Mouse (Mus musculus): ENCODE data around the gene Amigo1. TPM values are rescaled to one million over a fixed set of nuclear protein-coding genes. Genes with fewer than 3 reads are reported as not detected.

The Amigo1 gene
- 4.1 TPM for polyA plus RNA-seq (2015; fragmentation: Illumina TruSeq; extraction: RNeasy Lipid Tissue Mini Kit (QIAGEN cat#74804); ENCODE audit: insufficient read depth, low replicate concordance)

DNA sequence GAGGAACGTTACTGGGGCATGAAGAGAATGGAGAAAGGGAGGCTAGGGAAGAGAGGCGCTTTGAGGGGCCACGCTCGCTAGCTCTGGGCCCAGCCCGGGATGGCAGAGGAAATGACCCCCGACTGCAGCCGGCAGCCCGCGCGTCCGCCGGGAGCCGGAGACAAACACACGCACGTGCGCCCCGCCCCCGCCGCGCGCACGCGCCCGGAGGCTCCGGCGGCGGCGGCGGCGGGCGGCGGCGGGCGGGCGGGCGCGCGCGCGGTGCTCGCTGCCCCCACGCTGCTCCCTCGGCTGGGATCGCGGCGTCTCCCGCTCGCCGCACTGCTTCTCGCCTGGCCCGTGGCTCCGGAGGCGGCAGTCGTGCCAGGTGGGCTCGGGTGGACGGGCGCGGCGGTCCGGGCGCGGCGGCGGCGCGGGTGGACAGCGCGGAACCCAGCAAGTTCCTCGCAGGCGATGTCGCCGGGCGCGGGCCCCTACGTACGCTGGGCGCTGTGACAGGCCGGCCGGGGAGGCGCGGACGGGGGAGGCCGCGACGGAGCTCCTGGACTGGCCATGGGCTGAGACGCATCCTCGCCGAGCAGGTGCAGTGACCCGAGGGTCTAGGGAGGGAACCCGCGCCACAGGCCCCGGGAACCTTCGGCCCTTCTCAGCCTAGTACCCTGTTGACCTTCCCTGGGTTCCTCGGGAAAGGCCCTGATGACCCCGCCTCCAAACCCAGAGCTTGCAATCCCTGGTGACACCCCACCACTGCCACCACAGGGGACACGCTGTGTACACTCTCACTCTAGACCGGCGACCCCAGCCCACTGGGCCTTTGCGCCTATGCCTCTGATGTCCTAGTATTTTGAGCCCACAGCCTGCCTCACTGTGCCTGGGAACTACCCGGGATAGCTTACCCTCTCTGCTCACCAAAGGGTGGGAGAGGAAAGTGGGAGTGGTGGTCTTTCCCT, at the start of gene Amigo1:
Gene Amigo1 (plus strand): TSS at position 238 of the 950 bp plus-strand sequence.

DNA sequence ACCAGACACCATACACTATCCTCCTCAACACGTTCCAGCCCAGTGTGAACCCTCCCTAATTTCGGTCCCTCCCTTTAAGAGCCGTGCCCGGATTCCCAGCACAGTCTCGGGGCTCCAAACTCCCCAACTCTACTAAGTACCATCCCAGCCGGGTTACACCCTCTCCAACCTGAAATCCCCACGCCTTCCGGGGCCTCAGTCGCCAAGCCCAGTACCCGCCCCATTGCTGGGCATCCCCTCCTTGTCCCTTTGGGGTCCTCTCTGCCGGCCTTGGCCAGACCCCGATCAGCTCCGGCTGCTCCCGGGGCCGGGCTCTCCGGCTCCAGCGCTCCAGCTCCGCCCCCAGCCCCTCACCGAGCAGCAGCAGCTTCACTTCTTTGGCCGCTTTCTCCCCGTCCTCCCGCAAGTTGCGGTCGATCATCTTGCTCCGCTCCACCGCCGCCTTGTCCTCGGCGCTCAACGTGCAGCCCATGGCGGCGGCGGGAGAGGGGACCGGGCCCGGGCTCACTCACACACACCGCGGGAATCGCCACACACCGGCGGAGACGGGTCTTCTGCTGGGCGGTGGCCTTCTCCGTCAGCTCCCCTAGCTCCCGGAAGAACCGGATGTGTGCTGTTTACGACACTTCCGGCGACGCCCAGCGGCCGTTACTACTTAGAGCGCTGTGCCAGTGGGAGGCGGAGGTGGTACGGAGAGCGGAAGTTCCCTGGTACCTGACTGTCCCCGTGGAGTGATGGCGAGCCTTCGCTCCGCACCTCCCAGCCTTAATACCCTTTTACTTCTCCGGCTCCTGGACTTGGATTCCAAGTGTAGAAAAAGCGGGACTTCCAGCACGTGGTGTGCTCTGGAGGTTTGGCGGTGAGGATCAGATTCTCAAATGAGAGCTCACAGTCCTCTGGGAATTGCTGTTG, 40.3 kb upstream of the Amigo1 start, which contains the start of gene Gnai3:
Gene Gnai3 (minus strand): TSS at position 613 of the 912 bp plus-strand sequence.

DNA sequence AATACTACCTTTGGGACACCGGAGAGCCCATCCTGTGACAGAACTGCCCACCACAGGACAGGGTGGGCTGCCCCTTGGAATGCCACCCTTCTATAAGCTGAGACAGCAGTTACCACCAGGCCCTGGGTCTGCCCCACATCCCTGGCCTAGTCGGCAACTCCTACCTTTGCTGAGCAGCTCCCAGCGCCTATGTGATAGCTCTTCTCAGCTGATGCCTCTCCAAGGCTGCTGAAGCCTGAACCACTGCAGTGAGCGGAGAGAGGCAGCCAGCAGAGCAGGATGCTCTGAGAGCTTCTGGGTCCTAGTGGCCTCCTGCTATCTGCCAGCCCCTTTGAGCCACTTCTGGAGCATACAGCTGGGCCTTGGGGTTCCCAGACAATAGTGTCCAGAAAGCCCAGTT, 31.5 kb upstream of the Amigo1 start, which contains the start of gene Gpr61:
Gene Gpr61 (minus strand): TSS at position 227 of the 400 bp plus-strand sequence.

DNA sequence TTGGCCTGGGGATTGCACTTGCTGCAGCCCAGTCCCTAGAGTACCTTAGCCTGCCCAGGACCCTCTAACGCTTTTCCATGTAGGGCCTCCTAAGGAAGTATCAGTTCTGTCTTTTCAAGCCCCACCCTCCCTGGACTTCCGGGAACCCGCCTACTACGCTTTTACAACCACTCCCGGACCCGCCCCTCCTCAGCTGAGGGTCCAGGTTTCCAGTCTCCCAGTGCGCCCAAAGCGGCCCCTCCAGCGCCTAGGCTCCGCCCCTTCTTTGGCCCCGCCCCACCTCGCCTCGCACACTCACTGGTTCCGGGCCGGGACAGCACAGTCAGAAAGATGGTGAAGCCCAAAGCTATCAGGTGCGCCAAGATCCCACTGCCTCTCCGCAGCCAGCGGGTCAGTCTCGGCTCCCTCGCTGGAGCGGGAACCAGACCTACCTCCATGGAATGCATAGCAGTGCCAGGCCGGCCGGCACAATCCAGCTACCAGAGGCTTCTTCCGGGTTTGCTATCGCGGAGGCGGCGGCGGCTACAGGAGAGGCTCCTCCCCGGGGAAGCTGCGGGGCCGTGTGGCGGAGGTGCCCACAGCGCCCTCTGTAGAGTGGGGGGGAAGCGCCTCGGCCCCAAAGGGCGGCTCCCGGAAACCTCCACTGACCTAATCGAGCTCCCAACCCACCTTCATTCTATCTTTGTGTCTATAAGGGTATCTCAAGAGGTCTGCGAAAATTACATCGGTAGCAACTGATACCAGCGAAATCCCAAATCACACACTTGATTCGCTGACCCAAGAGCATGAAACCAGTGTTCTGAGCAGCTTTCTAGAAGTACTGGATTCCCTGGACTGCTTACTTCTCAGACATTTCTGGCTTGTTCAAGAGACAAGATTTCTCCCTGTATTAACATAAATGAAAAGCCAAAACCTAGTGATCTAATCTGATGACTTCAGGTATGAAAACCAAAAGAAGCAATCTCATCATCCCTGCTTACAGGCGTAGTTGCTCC, 14.5 kb downstream of the Amigo1 start, which contains the start of gene Cyb561d1:
Gene Cyb561d1 (minus strand): TSS at position 884 of the 995 bp plus-strand sequence.

DNA sequence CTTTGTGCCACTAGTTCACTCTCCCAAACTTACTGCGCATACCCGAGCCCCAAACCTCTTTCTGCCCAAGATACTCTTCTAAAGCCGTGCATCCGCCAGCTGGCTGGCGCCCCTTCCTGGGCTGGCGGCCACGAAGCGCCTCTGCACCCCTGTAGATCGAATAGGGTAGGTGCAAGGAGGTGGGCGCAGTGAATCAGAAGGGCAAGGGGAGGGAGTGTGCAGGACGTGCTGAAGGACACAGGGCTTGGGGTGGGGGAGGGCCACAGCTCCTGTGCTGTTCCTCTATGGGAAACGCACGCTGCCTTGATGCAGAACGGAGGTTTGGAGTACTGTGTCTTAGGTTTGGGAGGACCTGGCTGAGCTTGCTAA, 24.6 kb downstream of the Amigo1 start, which contains the start of gene Atxn7l2:
Gene Atxn7l2 (minus strand): TSS at position 164 of the 369 bp plus-strand sequence.

DNA sequence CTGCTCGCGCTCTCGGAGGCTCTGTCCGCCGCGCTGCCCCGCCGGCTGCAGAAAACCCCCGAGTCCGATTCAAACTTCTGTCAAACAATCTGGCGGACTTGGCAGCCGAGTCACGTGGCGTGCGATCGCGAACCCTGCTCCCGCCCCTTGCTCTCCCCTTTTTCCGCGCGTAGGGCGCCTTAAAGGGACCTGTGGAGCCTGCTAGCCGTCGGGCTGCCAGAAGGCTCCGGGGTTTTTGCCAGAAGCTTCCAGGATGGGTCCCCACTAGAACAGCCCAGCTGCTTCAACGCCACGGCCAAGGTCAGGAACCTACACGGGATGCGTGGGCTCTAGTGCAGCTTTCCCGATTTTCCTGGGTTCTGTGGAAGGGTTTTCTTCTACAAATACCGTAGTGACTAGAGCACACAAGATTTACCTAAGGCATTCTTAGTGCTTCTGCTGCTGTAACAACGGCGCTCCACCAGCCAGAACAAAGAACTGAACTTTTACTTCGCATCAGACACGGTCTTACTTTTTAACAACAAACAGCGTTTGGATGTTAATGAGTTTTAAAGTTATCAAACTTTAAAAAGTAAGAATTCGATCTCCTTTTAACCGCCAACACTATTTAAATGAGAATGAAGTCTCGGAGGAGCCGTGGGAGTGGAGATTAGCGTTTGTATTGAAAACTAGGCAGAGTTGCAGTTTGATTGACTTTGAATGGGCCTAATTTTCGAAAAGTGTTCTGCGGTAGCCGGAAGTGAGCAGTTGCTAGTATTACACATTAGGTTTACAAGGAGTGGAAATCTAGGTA, 40.6 kb downstream of the Amigo1 start, which contains the start of gene Sypl2:
Gene Sypl2 (minus strand): TSS at position 91 of the 793 bp plus-strand sequence.

Other genes with a start within 250 kb of the Amigo1 start
- gene Gstm6, start 242.6 kb upstream of the Amigo1 start, polyA plus RNA-seq (2015; fragmentation: Illumina TruSeq; extraction: RNeasy Lipid Tissue Mini Kit (QIAGEN cat#74804); ENCODE audit: insufficient read depth, low replicate concordance) = not detected
- not detected for gene Gstm3, start 217.1 kb upstream of the Amigo1 start, polyA plus RNA-seq (2015; fragmentation: Illumina TruSeq; extraction: RNeasy Lipid Tissue Mini Kit (QIAGEN cat#74804); ENCODE audit: insufficient read depth, low replicate concordance)
- 30.0 TPM for gene Gstm2, start 199.9 kb upstream of the Amigo1 start, polyA plus RNA-seq (2015; fragmentation: Illumina TruSeq; extraction: RNeasy Lipid Tissue Mini Kit (QIAGEN cat#74804); ENCODE audit: insufficient read depth, low replicate concordance)
- 42.2 TPM for gene Gstm1, start 168.4 kb upstream of the Amigo1 start, polyA plus RNA-seq (2015; fragmentation: Illumina TruSeq; extraction: RNeasy Lipid Tissue Mini Kit (QIAGEN cat#74804); ENCODE audit: insufficient read depth, low replicate concordance)
- gene Gstm4, start 141.4 kb upstream of the Amigo1 start, polyA plus RNA-seq (2015; fragmentation: Illumina TruSeq; extraction: RNeasy Lipid Tissue Mini Kit (QIAGEN cat#74804); ENCODE audit: insufficient read depth, low replicate concordance) = 9.6 TPM
- 17.9 TPM for gene Ampd2, start 99.7 kb upstream of the Amigo1 start, polyA plus RNA-seq (2015; fragmentation: Illumina TruSeq; extraction: RNeasy Lipid Tissue Mini Kit (QIAGEN cat#74804); ENCODE audit: insufficient read depth, low replicate concordance)
- gene Gnat2, start 93.5 kb upstream of the Amigo1 start, polyA plus RNA-seq (2015; fragmentation: Illumina TruSeq; extraction: RNeasy Lipid Tissue Mini Kit (QIAGEN cat#74804); ENCODE audit: insufficient read depth, low replicate concordance) = 0.50 TPM
- 146 TPM for gene Gnai3, start 40.2 kb upstream of the Amigo1 start, polyA plus RNA-seq (2015; fragmentation: Illumina TruSeq; extraction: RNeasy Lipid Tissue Mini Kit (QIAGEN cat#74804); ENCODE audit: insufficient read depth, low replicate concordance)
- gene Gpr61, start 31.5 kb upstream of the Amigo1 start, polyA plus RNA-seq (2015; fragmentation: Illumina TruSeq; extraction: RNeasy Lipid Tissue Mini Kit (QIAGEN cat#74804); ENCODE audit: insufficient read depth, low replicate concordance) = 0.10 TPM
- gene Cyb561d1, start 14.9 kb downstream of the Amigo1 start, polyA plus RNA-seq (2015; fragmentation: Illumina TruSeq; extraction: RNeasy Lipid Tissue Mini Kit (QIAGEN cat#74804); ENCODE audit: insufficient read depth, low replicate concordance) = 34.1 TPM
- 4.4 TPM for gene Atxn7l2, start 24.6 kb downstream of the Amigo1 start, polyA plus RNA-seq (2015; fragmentation: Illumina TruSeq; extraction: RNeasy Lipid Tissue Mini Kit (QIAGEN cat#74804); ENCODE audit: insufficient read depth, low replicate concordance)
- gene Sypl2, start 40.3 kb downstream of the Amigo1 start, polyA plus RNA-seq (2015; fragmentation: Illumina TruSeq; extraction: RNeasy Lipid Tissue Mini Kit (QIAGEN cat#74804); ENCODE audit: insufficient read depth, low replicate concordance) = 0.10 TPM
- gene Psma5, start 70.6 kb downstream of the Amigo1 start, polyA plus RNA-seq (2015; fragmentation: Illumina TruSeq; extraction: RNeasy Lipid Tissue Mini Kit (QIAGEN cat#74804); ENCODE audit: insufficient read depth, low replicate concordance) = 133 TPM
- 16.0 TPM for gene Sort1, start 97.7 kb downstream of the Amigo1 start, polyA plus RNA-seq (2015; fragmentation: Illumina TruSeq; extraction: RNeasy Lipid Tissue Mini Kit (QIAGEN cat#74804); ENCODE audit: insufficient read depth, low replicate concordance)
- 0.19 TPM for gene Mybphl, start 178.6 kb downstream of the Amigo1 start, polyA plus RNA-seq (2015; fragmentation: Illumina TruSeq; extraction: RNeasy Lipid Tissue Mini Kit (QIAGEN cat#74804); ENCODE audit: insufficient read depth, low replicate concordance)
- 3.7 TPM for gene Psrc1, start 197.5 kb downstream of the Amigo1 start, polyA plus RNA-seq (2015; fragmentation: Illumina TruSeq; extraction: RNeasy Lipid Tissue Mini Kit (QIAGEN cat#74804); ENCODE audit: insufficient read depth, low replicate concordance)
- gene Celsr2, start 229.2 kb downstream of the Amigo1 start, polyA plus RNA-seq (2015; fragmentation: Illumina TruSeq; extraction: RNeasy Lipid Tissue Mini Kit (QIAGEN cat#74804); ENCODE audit: insufficient read depth, low replicate concordance) = 0.32 TPM